Mouse (Mus musculus) heart, postnatal 10 days (tissue): ENCODE data around the gene Fli1. TPM values are rescaled to one million over a fixed set of nuclear protein-coding genes. Genes with fewer than 3 reads are reported as not detected.

Source experiments
- DNase-seq, 2 experiments: peaks; one replicate each; pipeline ENCODE4 v3.0.0; 2021
- intact Hi-C: fragments of 180-260 bp; cut with DNase I; formaldehyde crosslinking; loops from one replicate; pipeline ENCODE4 v1.15.1; 2025
- total RNA-seq, 2 experiments: library from RNA; stranded (reverse); gene quantifications; 2 replicates each; pipeline ENCODE4 v1.2.3; 2021

The Fli1 gene
- total RNA-seq: 10 to 100 TPM; 41.1 to 47.5 TPM

- intact Hi-C loops: loop anchor here (5.0 kb wide), 1 partner anchor 135 kb away; no protein-coding TSS in a partner anchor
- DNase-seq: peak; percentile 38 to 41
Observed at GRCm38 (mm10) chr9:32542212-32543039, at the start of gene Fli1. Gene Fli1 (minus strand): TSS chr9:32542861.

DNA sequence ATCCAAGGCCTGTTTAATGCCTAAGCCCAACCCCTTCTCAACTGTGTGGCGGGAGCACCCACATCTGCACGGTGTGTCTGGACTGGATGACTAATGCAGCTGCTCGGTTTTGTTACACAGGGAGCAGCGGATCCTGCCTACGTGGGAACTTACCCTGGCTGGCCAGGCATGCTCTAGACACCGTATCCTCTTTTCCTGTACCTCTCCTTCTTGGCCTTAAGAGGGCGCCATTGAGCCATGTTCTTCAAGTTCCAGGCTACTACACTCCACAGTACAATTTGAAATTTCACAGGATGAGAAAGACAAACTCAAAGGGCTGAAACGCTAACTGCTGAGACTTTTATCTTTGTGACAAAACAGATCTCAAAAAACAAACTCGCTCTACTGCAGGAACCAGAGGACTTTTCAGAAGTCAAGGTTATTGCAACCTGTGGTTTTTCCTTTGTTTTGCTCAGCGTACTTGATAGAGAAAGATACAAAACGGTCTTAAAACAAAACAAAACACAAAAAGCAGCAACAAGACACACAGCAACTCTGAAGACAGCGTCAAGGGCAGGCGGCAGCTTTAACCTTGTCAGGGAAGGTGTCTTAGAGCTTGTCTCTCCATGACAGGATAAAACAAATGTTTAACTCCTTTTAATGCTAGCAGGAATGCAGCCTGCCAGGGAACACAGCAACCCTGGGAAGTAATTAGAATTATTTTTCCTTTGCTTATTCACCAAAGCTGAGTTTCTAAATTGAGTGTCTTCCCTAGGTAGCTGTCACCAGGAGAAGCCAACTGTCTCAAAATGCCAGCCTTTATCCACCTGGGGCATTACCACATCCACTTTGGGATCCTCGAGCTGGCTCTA lies 49.3 kb upstream of the Fli1 start:
- intact Hi-C loops: loop anchor here (1.0 to 10.0 kb wide), 6 partner anchors 77 to 655 kb away; no protein-coding TSS in a partner anchor

GRCm38 (mm10) chr9:32590571-32590970 lies 47.9 kb upstream of the Fli1 start:
- intact Hi-C loops: loop anchor here (1.0 to 10.0 kb wide), 7 partner anchors 78 to 656 kb away; no protein-coding TSS in a partner anchor
- DNase-seq: no peak

More for the DNA sequence above, 49.3 kb upstream of the Fli1 start:
- DNase-seq: peak; percentile 86 to 88

- intact Hi-C loops: loop anchor here (1.0 to 10.0 kb wide), 7 partner anchors 79 to 657 kb away; no protein-coding TSS in a partner anchor
- peak; percentile 88 to 92 for DNase-seq
Observed at GRCm38 (mm10) chr9:32589900-32590299, 47.2 kb upstream of the Fli1 start.

- DNase-seq: peak in 1 of 2 experiments; percentile 47
- intact Hi-C loops: no loop called here
Observed at GRCm38 (mm10) chr9:32585357-32585756, 42.7 kb upstream of the Fli1 start.

GRCm38 (mm10) chr9:32583905-32584304 lies 41.2 kb upstream of the Fli1 start:
- DNase-seq: no peak
- intact Hi-C loops: no loop called here

DNA sequence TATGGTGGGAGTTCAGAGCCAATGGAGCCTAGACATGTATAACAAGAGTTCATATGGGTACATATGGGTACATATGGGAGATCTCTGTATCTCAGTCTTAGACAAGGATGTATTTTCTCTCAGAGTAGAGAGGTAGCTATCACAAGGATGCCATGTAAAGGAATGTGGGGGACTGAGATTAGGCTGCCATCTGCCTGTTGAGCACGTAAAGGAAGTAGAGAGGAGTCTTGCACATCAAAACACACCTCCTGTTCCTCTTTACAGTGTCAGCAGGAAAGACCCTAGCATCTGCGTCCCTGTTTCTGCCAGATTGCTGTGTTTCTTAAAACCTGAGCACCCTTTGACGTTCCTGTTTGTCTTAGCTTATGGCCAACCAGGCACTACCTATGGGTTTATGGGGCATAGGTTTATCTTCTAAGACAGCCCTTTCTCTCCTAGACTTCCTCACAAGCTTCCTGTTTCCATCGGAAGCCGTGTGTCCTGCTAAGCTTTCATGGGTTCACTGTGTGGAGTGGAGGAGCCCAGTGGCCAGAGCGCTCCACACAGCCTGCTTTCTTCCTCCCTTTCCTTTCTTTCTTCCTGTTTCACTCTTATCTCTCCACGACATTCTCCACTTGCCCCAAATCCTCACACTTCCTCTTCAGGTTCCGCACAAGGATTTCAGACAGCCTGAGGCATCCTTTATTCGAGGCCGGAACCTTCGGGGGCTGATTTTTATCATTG lies 39.4 kb upstream of the Fli1 start:
- intact Hi-C loops: no loop called here
- DNase-seq: no peak

DNA sequence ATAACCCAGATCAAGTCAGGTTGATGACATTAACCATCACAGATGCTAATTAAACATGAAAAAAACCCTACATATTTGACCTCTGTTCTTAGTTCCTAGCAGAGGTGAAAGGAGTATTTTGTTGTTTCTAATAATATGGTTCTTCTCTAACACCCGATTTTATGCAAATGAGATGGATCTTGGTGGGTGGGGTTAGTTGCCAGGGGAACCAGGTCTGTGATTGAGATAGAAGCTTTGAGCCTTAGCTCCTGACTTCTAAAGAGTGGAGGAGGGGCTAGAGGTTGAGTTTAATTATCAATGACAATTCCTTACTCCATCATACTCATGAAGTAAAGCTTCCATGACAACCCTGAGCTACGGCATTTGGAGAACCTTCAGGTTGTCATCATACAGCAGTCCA lies 35.8 kb upstream of the Fli1 start:
- intact Hi-C loops: loop anchor here (5.0 to 10.0 kb wide), 2 partner anchors 304 to 669 kb away; no protein-coding TSS in a partner anchor
- DNase-seq: no peak

- DNase-seq: no peak
- intact Hi-C loops: loop anchor here (10.0 kb wide), 1 partner anchor 299 kb away; no protein-coding TSS in a partner anchor
Observed at GRCm38 (mm10) chr9:32573638-32574037, 31.0 kb upstream of the Fli1 start.

DNA sequence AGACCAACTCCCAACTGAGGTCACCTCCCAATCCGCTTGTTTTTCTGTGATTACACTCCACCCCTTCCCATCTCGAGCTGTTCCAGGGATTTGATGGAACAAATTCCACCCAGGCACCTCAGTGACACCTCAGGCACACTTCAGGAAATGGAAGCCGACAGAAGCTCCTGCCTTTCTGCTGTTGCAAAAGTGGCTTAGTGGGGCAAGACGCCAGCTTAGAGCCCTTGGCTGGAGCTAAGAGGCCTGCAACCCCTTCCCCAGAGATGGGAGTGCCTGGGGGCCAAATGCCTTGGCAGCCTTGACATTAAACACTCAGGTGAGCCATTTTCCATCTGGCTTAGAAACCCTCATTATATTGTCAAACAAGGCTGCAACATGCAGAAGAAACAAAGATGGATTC lies 29.0 kb upstream of the Fli1 start:
- intact Hi-C loops: loop anchor here (10.0 kb wide), 1 partner anchor 297 kb away; no protein-coding TSS in a partner anchor
- DNase-seq: no peak

GRCm38 (mm10) chr9:32570547-32570946 lies 27.9 kb upstream of the Fli1 start:
- DNase-seq: no peak
- intact Hi-C loops: loop anchor here (10.0 kb wide), 1 partner anchor 296 kb away; no protein-coding TSS in a partner anchor

- DNase-seq: no peak
- intact Hi-C loops: no loop called here
Observed at GRCm38 (mm10) chr9:32569261-32569660, 26.6 kb upstream of the Fli1 start.

DNA sequence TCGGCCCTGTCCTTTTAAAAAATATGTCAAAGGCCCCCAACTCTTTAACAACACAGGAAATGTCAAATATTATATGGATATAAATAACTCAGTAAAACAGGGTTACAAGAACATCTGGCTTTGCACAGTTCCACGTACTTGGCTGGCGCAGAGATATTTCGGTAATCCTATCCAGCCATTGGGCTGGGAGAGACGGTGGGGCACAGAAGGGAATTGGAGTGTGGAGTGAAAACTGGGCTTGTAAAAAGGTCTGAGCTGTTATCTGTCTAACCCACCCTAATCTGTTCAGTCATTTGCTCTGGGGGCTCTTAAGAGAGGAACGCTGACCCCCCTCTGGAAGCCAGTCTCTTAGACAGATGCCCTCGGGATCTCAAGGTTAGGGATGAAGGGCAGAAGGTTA lies 24.9 kb upstream of the Fli1 start:
- no peak for DNase-seq
- intact Hi-C loops: no loop called here

DNA sequence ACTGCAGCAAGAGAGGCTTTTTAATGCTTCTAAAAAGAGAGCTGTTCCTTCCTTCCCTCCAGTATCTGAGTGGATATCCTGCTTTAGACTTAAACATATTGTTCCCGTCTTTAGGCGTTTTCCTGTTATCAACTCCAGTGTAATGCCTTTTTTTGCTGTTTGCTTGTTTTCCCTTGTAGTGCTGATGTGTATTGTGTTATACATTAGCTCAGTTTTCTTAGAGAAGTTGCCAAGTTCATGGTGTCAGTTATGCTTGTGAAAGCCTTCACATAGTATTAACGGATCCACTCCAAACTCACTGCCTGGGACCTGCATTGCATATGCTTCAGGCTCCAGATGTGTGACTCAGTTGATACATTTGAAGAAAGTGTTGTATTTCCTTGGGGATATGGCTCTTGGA lies 22.6 kb upstream of the Fli1 start:
- DNase-seq: no peak
- intact Hi-C loops: no loop called here

- DNase-seq: no peak
- intact Hi-C loops: loop anchor here (5.0 kb wide), 1 partner anchor 156 kb away; no protein-coding TSS in a partner anchor
Observed at GRCm38 (mm10) chr9:32562837-32563236, 20.2 kb upstream of the Fli1 start.

- DNase-seq: peak in 1 of 2 experiments; percentile 59
- intact Hi-C loops: loop anchor here (5.0 kb wide), 1 partner anchor 155 kb away; no protein-coding TSS in a partner anchor
Observed at GRCm38 (mm10) chr9:32562409-32562808, 19.7 kb upstream of the Fli1 start.

DNA sequence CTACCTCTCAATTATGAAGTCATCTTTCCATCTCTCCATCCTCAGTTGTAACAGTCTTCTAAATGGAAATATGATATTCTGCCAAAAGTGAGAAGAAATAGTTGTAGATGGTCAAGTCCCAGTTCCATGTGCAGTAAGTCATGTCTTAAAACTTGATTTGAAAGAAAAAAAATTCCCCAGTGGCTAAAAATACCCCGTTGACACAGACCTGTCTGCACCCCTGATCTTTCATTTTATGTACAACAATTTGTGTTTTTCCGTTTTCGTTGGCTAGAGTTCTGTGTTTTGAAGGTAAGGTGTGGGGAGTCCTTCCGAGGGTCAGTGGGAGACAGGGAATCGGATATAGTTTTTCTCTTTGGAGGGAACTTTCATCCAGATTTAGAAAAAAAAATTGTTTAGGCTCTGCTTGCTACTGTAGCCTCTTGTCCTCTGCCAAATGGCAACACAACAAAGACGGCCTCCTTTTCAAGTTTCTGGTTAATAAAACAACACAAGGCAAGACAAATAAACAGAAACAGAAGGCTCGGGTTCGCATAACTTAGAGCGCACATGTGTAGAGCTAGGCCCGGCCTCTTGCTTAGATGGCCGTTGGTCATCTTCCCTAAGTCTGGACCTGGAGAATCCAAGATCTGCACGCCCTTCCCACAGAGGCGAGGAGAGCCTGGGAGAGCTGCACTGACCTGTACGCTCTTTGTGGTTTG lies 18.7 kb upstream of the Fli1 start:
- DNase-seq: no peak
- intact Hi-C loops: loop anchor here (5.0 kb wide), 1 partner anchor 154 kb away; no protein-coding TSS in a partner anchor

GRCm38 (mm10) chr9:32559859-32560258 lies 17.2 kb upstream of the Fli1 start:
- intact Hi-C loops: loop anchor here (5.0 kb wide), 1 partner anchor 153 kb away; no protein-coding TSS in a partner anchor
- no peak for DNase-seq

DNA sequence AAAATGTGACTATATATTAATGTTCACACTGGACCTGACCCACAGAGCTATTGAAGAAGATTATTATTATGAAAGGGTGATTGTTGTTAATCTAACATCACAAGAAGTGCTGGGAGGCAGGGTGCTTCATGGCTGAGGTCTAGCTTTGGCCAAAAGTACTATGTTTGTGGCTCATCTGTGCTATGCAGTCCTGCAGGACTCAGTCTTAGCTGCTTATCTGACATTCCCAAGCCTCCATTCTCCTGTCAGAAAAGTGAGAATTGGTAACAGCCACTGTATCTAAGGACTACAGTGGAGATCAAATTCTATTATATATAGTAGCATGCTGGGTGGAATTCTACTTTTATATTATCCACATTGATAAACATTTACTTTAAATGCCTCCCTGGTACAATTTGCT lies 16.8 kb upstream of the Fli1 start:
- intact Hi-C loops: no loop called here
- DNase-seq: no peak
